Mouse (Mus musculus): ENCODE data around the gene Slc30a10. TPM values are rescaled to one million over a fixed set of nuclear protein-coding genes. Genes with fewer than 3 reads are reported as not detected.

Gene Slc30a10
- polyA plus RNA-seq, 2 experiments from 2014 or later, result not detected

Other genes with a start within 250 kb of the Slc30a10 start
- gene Iars2, start 125.5 kb upstream of the Slc30a10 start, polyA plus RNA-seq (2017; shearing (Covaris generic)), result 10 to 100 TPM in 1 of 2 experiments, 1 to 10 TPM in 1; 8.7 to 12.1 TPM
- gene Bpnt1, start 122.7 kb upstream of the Slc30a10 start, polyA plus RNA-seq (2017; shearing (Covaris generic)), result 10 to 100 TPM; 15.7 to 16.7 TPM
- 10 to 100 TPM; 86.2 to 95.6 TPM for gene Eprs, start 91.8 kb upstream of the Slc30a10 start, polyA plus RNA-seq (2017; shearing (Covaris generic))

Data from activated CD4-positive, CD25-positive, alpha-beta regulatory T cell, adult 4 months (primary cell).